Mouse (Mus musculus) thymus, adult 2 months (tissue): ENCODE measurements at regions not wholly inside any gene's neighbourhood (a gene's known extent, or its start where the extent isn't known, plus 50 kb on each side); places are given as distances from the start of the nearest gene placed in this dataset.
"Not testable (repeated sequence)": the region's sequence is repeated elsewhere in the genome, so short reads cannot be mapped to it uniquely, and the experiment has no call there.

ENCODE experiments used
- DNase-seq: peaks from one replicate; pipeline ENCODE4 v3.0.0; 2021
- H3K27ac ChIP-seq: fragments of 200-500 bp; 2 replicates; pipeline ENCODE4 v1.5.1; 2012; ENCODE audit warnings: low read length, control low read depth; ENCODE audit not compliant: control insufficient read depth, insufficient read depth
- H3K27me3 ChIP-seq: fragments of 200-500 bp; 2 replicates; pipeline ENCODE4 v1.6.1; 2012; ENCODE audit warnings: mild to moderate bottlenecking, low read length, moderate library complexity, mixed read lengths; ENCODE audit not compliant: control insufficient read depth, insufficient read depth
- H3K36me3 ChIP-seq: fragments of 200-500 bp; 2 replicates; pipeline ENCODE4 v1.6.1; 2012; ENCODE audit warnings: mild to moderate bottlenecking, low read length, moderate library complexity; ENCODE audit not compliant: control insufficient read depth, insufficient read depth
- H3K4me1 ChIP-seq: fragments of 200-500 bp; replicated peaks from 2 replicates; pipeline ENCODE4 v1.6.1; 2012; ENCODE audit warnings: low read length; ENCODE audit not compliant: control insufficient read depth, insufficient read depth
- H3K4me3 ChIP-seq: fragments of 200-500 bp; 2 replicates; pipeline ENCODE4 v1.5.1; 2012; ENCODE audit warnings: mild to moderate bottlenecking, low read length, control low read depth, moderate library complexity; ENCODE audit not compliant: control insufficient read depth, insufficient read depth
- CTCF ChIP-seq: fragments of 200-500 bp; IDR thresholded peaks from 2 replicates; pipeline ENCODE4 v1.5.1; 2012; ENCODE audit warnings: mild to moderate bottlenecking, control low read depth, low read length, moderate library complexity, borderline replicate concordance; ENCODE audit not compliant: control insufficient read depth, poor library complexity, insufficient read depth; ENCODE audit errors: extremely low read depth
- POLR2A ChIP-seq: fragments of 200-500 bp; IDR thresholded peaks from 2 replicates; pipeline ENCODE4 v1.6.1; 2012; ENCODE audit warnings: mild to moderate bottlenecking, low read length, control low read depth, moderate library complexity; ENCODE audit not compliant: control insufficient read depth, poor library complexity, insufficient read depth; ENCODE audit errors: extremely low read depth
- WGBS: fragments of 180-500 bp; shearing (Covaris S2); methylation state at CpG from one replicate; pipeline ENCODE4 v1.1.7; 2018; 5-methylcytosine and 5-hydroxymethylcytosine counted together

DNA sequence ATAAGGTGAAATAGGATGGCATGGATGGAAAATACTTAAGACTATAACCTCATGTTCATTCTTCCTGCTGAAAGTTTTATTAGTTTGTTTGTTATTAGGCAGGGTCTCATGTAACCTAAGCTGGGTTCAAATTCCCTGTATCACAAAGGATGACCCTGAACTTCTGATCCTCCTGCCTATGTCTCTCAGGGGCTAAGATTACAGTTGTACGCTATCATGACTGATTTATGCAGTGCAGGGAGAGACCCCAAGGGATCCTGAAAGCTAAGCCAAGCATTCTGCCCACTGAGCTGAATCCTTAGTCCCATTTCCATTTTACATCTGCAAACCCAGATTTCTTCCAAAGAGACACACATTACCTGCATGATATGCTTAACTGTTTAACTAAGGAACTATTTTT lies 166.4 kb upstream of the Tbl1xr1 start:
- no peak for TF ChIP-seq CTCF
- no peak for TF ChIP-seq POLR2A
- no peak for DNase-seq
- Histone ChIP-seq H3K27ac (no peak overlapping the region), H3K27me3 (no peaks in the 10 kb centered on the region), H3K4me3 (no peak overlapping the region), H3K4me1 (peaks cover 5% of the 10 kb centered on the region), H3K36me3 (no peaks in the 10 kb centered on the region)
- WGBS: 93% methylated on average over 1 of the region's 1 CpGs

DNA sequence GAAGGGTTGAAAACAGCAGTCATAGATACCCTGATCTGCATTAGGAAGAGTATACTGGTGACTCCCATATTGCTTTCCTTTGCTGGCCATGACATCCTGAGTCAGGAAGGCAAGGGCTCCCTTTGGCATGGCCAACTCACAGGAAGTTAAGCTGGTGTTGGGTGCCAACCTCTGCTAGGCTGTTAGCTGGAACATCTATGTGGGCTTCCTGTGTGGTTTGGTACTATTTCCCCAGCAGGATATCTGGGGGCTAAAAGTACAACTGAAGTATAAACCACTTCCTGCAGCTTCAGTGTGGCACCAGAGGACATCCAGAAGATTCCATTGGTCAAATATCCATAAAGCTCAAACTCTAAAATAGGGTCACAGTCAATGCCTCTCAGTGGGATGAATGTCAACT lies 165.4 kb upstream of the Tbl1xr1 start:
- H3K27me3 ChIP-seq: no peaks in the 10 kb centered on the region
- no peak overlapping the region for H3K27ac ChIP-seq
- no peak for TF ChIP-seq CTCF
- TF ChIP-seq POLR2A: no peak
- H3K36me3 ChIP-seq: no peaks in the 10 kb centered on the region
- DNase-seq: peak; percentile 49
- H3K4me1 ChIP-seq: peaks cover 5% of the 10 kb centered on the region
- no peak overlapping the region for H3K4me3 ChIP-seq

- Histone ChIP-seq H3K4me1 (peaks cover 7% of the 10 kb centered on the region), H3K27ac (no peak overlapping the region), H3K36me3 (no peaks in the 10 kb centered on the region), H3K4me3 (no peak overlapping the region), H3K27me3 (no peaks in the 10 kb centered on the region)
- DNase-seq: no peak
- TF ChIP-seq POLR2A (no peak), CTCF (no peak)
- 55% methylated on average over 9 of the region's 9 CpGs for WGBS
Measured at GRCm38 (mm10) chr3:21917228-21917910, 159.1 kb upstream of the Tbl1xr1 start.

GRCm38 (mm10) chr3:21918431-21918830 lies 158.0 kb upstream of the Tbl1xr1 start:
- no peak overlapping the region for H3K4me3 ChIP-seq
- H3K36me3 ChIP-seq: no peaks in the 10 kb centered on the region
- WGBS: 98% methylated on average over 10 of the region's 10 CpGs
- H3K4me1 ChIP-seq: peaks cover 7% of the 10 kb centered on the region
- no peak for DNase-seq
- H3K27me3 ChIP-seq: no peaks in the 10 kb centered on the region
- no peak overlapping the region for H3K27ac ChIP-seq
- no peak for TF ChIP-seq CTCF
- TF ChIP-seq POLR2A: no peak

DNA sequence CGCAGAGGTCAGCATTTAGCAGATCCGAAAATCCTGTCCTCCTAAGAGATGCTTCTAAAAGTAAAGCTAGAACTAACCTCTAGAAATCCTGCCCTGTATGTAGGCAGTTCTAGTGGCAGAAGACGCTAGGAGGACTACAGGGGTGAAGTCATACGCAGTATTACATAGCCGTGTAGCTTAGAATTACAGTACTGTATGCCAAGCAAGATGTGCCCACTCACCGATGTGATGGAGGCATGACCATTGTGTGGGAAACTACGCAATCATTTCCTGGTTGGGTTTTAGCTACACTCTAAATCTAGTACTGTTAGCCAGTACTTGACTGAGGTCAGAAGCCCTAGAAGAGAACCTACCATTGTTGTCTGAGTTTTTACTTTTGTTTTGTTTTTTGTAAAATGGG lies 156.5 kb upstream of the Tbl1xr1 start:
- no peak overlapping the region for H3K27ac ChIP-seq
- 90% methylated on average over 7 of the region's 7 CpGs for WGBS
- no peak for DNase-seq
- H3K36me3 ChIP-seq: no peaks in the 10 kb centered on the region
- no peaks in the 10 kb centered on the region for H3K27me3 ChIP-seq
- H3K4me1 ChIP-seq: peaks cover 7% of the 10 kb centered on the region
- TF ChIP-seq POLR2A (no peak), CTCF (no peak)
- H3K4me3 ChIP-seq: no peak overlapping the region

- Histone ChIP-seq H3K36me3 (no peaks in the 10 kb centered on the region), H3K27me3 (no peaks in the 10 kb centered on the region), H3K4me1 (peaks cover 11% of the 10 kb centered on the region), H3K27ac (no peak overlapping the region), H3K4me3 (no peak overlapping the region)
- DNase-seq: no peak
- TF ChIP-seq POLR2A (no peak), CTCF (no peak)
- WGBS: 95% methylated on average over 6 of the region's 6 CpGs
Measured at GRCm38 (mm10) chr3:21931951-21932350, 144.5 kb upstream of the Tbl1xr1 start.

DNA sequence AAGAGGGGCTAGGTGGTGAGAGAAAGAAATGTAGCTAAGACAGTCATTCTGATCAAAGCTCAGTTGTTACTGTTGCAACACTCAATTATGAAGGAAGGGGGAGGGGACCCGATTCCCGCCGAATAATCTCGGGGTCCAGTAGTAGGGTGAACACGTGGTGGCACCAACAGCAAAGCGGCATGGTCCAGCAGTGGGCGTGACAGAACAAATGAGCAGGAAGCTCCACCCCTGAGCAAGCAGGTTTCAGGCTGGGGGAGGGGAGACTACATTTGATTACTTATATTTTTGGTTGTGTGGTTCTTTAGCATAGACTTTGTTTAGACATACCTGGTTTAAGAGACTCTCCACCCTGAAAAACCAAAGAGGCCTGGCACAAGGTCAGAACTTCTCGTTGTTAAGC lies 143.8 kb upstream of the Tbl1xr1 start:
- DNase-seq, H3K27me3 ChIP-seq, H3K4me3 ChIP-seq, H3K27ac ChIP-seq, H3K36me3 ChIP-seq: not testable (repeated sequence)
- whole genome bisulfite sequencing: 87% methylated on average over 8 of the region's 8 CpGs
- peaks cover 15% of the 10 kb centered on the region for H3K4me1 ChIP-seq
